Mouse (Mus musculus): ENCODE results near the gene Gm12355. TPM values are rescaled to one million over a fixed set of nuclear protein-coding genes. Genes with fewer than 3 reads are reported as not detected.
"Not testable (repeated sequence)": the region's sequence is repeated elsewhere in the genome, so short reads cannot be mapped to it uniquely, and the experiment has no call there.

Gm12355 gene
- 0.64 and 1.1 TPM in 2 replicates for polyA plus RNA-seq (2015; fragmentation: Nextera tagmentation; extraction: Ambion mirVana)

DNA sequence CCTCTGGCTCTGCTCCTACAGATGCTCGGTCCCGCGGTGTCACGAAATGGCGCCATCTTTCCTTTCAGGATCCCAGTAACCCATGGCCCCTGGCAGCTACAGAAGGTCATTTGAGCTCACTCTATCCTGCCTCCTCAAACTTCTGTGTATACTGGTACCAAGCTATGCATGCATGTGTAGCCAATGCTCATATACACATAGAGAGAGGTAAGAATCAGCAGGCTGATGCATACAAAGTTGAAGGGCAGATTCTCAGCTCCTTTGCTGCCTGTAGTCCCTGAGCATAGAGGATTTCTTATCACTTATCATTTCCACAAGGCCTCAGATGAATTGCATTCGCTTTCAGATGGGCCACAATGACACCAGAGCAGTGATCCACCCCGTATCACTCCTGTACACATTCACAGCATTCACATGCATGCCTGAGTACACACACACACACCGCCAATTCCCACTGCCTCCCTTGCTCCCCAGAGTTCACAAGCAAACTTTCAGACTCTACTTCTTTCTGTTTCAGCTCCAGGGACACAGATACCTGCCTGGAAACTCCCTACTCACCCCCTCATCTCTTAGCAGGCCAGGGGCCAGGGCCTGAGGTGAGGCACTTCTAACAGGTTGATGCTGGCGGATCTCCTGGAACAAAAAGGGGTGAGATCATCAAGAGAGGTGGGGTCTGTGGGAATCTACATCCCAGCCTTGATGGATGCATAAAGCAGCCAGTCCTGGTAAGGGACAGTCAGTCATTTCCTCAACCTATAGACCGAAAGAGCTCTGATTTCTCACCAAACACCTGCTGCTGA is at the start of gene Gm12355, which contains the start of gene Gsdma3:
Gene Gm12355 (minus strand): TSS at position 51 of the 800 bp plus-strand sequence.
Gene Gsdma3 (plus strand): TSS at position 750 of the 800 bp plus-strand sequence.
- WGBS = 90% methylated on average over 10 of the region's 10 CpGs
- Histone ChIP-seq H3K27me3 (no peaks in the 10 kb centered on the region), H3K9me3 (no peaks in the 10 kb centered on the region), H3K4me1 (no peaks in the 10 kb centered on the region), H3K4me3 (no peak within 1 kb of the TSS), H3K36me3 (no peaks in the 10 kb centered on the region), H3K9ac (no peak within 1 kb of the TSS), H3K4me2 (no peak within 1 kb of the TSS), H3K27ac (no peak within 1 kb of the TSS)
- ATAC-seq (ENCODE audit: insufficient number of reproducible peaks, low FRiP score, low TSS enrichment, low read depth) = no peak

DNA sequence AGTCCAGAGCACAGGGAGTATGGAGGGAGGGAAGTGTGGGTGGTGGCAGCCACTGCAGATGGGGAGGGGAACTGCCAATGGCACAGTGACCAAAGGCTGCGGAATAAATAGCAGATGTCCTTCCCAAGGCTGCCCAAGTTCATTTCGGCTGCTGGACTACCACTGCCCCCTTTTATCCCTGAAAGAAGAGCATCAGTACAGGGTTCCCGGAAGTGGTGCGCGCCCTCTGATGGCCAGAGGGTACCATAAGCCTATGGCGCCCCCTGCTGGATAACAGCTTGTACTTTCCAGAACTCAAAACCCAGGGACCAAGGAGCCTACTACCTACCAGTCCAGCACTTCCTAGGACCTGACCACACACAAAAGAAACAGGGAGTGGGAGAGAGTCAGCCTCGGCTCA is 47.7 kb upstream of the Gm12355 start:
- ATAC-seq (ENCODE audit: insufficient number of reproducible peaks, low FRiP score, low TSS enrichment, low read depth) = 0 out of 2 replicates have a peak, but pooled peaks have one; percentile 27
- 0 out of 2 replicates have a peak overlapping the region, but pooled peaks have one; percentile 14 for H3K4me2 ChIP-seq
- WGBS = 4% methylated on average over 7 of the region's 7 CpGs
- H3K27ac ChIP-seq, H3K27me3 ChIP-seq, H3K9ac ChIP-seq, H3K4me3 ChIP-seq, H3K36me3 ChIP-seq, H3K9me3 ChIP-seq, H3K4me1 ChIP-seq: not testable (repeated sequence)

DNA sequence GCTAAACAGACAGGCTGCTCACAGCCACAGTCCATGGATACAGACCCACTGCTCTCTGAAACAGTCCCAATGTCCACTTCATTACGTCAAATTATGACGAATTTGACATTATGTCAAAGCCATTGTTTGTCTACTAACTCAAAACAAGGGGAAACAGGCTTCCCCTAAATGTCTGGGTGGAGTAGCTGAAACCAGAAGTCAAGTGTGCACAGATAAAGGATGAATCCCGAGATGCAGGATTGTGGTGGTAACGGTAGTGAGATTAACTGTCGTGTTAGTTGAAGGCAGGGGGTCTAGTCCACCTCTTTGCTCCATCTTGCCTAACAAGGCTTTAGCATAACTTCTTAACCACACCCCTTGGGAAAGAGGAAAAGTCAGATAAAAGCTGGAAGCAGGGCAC is 47.0 kb upstream of the Gm12355 start:
- Histone ChIP-seq H3K9me3 (no peaks in the 10 kb centered on the region), H3K4me3 (no peak overlapping the region), H3K4me1 (no peaks in the 10 kb centered on the region), H3K36me3 (no peaks in the 10 kb centered on the region), H3K4me2 (no peak overlapping the region), H3K27me3 (peaks cover 15% of the 10 kb centered on the region), H3K27ac (no peak overlapping the region), H3K9ac (no peak overlapping the region)
- 86% methylated on average over 5 of the region's 5 CpGs for WGBS
- ATAC-seq (ENCODE audit: insufficient number of reproducible peaks, low FRiP score, low TSS enrichment, low read depth) = no peak

DNA sequence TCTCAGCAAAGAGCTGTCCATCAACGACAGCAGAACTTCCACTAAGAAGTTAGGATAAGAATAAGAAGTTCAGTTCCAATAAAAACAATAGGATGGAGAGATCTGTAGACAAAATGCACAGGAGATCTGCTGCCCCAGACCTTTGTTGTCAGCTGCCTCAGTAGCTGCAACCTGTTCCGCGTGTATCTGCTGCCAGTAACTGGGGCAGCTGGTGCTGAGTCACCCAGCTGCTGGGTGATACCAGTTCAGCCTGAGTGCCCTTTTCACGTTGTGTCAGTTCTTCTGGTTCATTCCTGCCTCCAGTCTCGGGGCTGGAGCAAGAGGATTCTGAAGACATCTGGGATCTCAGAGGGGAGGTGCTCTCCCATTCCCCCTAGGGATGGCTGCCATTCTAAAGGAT is 46.4 kb upstream of the Gm12355 start:
- Histone ChIP-seq H3K4me3 (no peak overlapping the region), H3K4me2 (no peak overlapping the region), H3K36me3 (no peaks in the 10 kb centered on the region), H3K4me1 (no peaks in the 10 kb centered on the region), H3K27me3 (peaks cover 18% of the 10 kb centered on the region), H3K9ac (no peak overlapping the region), H3K27ac (no peak overlapping the region), H3K9me3 (no peaks in the 10 kb centered on the region)
- 49% methylated on average over 5 of the region's 5 CpGs for WGBS
- ATAC-seq (ENCODE audit: insufficient number of reproducible peaks, low FRiP score, low TSS enrichment, low read depth) = no peak

DNA sequence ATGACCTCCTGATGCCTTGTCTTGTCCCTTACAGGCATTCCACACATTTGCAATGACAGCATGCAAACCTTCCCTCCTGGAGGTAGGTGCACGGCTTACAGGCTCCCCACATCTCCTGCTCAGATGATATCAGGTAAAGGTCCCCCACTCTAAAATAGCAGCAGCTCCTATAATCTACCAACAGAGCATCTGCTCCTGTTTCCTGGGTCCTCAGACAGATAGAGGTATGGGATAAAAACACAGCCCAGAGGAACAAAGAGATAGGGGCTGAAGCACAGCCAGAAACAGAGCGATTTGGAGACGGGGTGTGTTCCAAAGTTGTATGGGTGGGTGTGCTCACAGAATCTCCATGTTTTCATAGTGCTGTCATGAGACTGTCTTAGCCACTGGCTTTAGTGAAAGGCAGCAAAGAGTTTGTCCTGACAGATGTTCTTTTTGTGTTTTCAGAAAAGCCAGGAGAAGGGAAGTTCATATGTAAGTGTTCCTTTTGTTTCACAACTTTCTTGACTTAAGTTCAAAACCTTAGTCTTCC is 45.9 kb upstream of the Gm12355 start:
- peaks cover 22% of the 10 kb centered on the region for H3K27me3 ChIP-seq
- no peak for ATAC-seq (ENCODE audit: insufficient number of reproducible peaks, low FRiP score, low TSS enrichment, low read depth)
- 66% methylated on average over 3 of the region's 3 CpGs for WGBS

DNA sequence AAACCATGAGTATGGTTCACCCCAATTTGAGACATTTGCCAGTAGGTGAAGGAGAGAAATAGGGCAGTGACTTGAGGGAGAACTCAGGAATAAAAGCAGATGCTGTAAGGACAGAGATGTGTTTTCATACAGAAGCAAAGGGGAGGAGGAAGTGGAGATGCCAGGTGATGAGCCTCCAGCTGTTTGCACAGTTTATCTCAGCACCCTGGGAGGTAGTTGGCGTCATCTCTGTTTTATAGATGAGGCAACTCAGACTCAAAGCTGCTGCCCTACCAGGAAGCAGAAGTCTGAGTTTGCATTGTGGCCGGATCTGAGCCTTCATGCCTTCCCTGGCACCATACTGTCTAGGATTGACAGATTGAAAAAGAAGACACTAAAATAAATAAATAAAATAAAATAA is 43.5 kb upstream of the Gm12355 start:
- no peak for ATAC-seq (ENCODE audit: insufficient number of reproducible peaks, low FRiP score, low TSS enrichment, low read depth)
- Histone ChIP-seq H3K27me3 (peaks cover 25% of the 10 kb centered on the region), H3K4me1 (no peaks in the 10 kb centered on the region), H3K9ac (no peak overlapping the region), H3K4me2 (no peak overlapping the region), H3K36me3 (no peaks in the 10 kb centered on the region), H3K9me3 (no peaks in the 10 kb centered on the region), H3K4me3 (no peak overlapping the region), H3K27ac (no peak overlapping the region)
- 51% methylated on average over 2 of the region's 2 CpGs for WGBS

More for the DNA sequence above, 45.9 kb upstream of the Gm12355 start:
- H3K9ac ChIP-seq = no peak overlapping the region
- no peak overlapping the region for H3K27ac ChIP-seq
- no peak overlapping the region for H3K4me2 ChIP-seq
- H3K36me3 ChIP-seq = no peaks in the 10 kb centered on the region
- no peaks in the 10 kb centered on the region for H3K4me1 ChIP-seq
- H3K9me3 ChIP-seq = no peaks in the 10 kb centered on the region
- H3K4me3 ChIP-seq = no peak overlapping the region

DNA sequence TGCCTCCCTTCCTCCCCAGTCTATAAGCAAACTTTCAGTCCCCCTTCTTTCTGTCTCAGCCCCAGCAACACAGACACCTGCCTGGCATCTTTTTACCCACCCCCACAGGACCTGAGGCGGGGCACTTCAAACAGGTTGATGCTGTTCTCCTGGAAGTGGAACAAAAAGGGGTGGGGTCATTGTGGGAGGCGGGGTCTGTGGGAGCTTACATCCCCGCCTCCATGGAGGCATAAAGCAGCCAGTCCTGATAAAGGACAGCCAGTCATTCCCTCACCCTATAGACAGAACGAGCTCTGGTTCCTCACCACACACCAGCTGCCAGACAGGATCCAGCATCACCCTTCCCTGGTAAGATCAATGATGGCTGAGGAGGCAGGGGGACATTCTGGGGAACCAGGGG is 38.6 kb upstream of the Gm12355 start, which contains the start of gene Gsdma:
Gene Gsdma (plus strand): TSS at position 261 of the 400 bp plus-strand sequence.
- ATAC-seq (ENCODE audit: insufficient number of reproducible peaks, low FRiP score, low TSS enrichment, low read depth) = no peak
- peaks cover 24% of the 10 kb centered on the region for H3K27me3 ChIP-seq
- no peak within 1 kb of the TSS for H3K4me2 ChIP-seq
- no peak within 1 kb of the TSS for H3K4me3 ChIP-seq
- no peaks in the 10 kb centered on the region for H3K4me1 ChIP-seq
- H3K9me3 ChIP-seq = no peaks in the 10 kb centered on the region
- H3K9ac ChIP-seq = no peak within 1 kb of the TSS
- 18% methylated on average over 4 of the region's 4 CpGs for WGBS
- no peaks in the 10 kb centered on the region for H3K36me3 ChIP-seq
- H3K27ac ChIP-seq = no peak within 1 kb of the TSS

DNA sequence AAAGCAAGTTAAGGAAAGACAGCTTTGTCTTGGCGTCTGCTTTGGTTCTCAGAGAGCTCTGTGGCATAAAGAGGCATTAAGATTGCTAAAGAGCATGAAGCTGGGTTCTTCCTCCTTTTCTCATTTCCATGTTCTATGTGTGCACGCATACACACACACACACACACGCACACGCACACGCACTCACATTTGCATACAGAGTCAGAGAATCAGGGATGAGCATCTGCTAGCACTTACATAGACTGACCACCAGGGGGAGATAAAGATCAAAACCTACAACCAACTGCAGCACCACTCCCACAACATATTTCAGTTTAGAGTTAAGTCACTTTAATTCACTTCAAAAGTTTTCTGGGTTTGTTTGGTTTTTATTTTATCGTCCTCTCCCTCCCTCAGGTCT is 35.1 kb upstream of the Gm12355 start:
- Histone ChIP-seq H3K36me3 (no peaks in the 10 kb centered on the region), H3K9me3 (no peaks in the 10 kb centered on the region), H3K27ac (no peak overlapping the region), H3K4me1 (no peaks in the 10 kb centered on the region), H3K9ac (no peak overlapping the region), H3K27me3 (peaks cover 4% of the 10 kb centered on the region; the same call in 1 of the 2 replicates), H3K4me2 (no peak overlapping the region), H3K4me3 (no peak overlapping the region)
- ATAC-seq (ENCODE audit: insufficient number of reproducible peaks, low FRiP score, low TSS enrichment, low read depth) = no peak
- 8% methylated on average over 6 of the region's 6 CpGs for WGBS

DNA sequence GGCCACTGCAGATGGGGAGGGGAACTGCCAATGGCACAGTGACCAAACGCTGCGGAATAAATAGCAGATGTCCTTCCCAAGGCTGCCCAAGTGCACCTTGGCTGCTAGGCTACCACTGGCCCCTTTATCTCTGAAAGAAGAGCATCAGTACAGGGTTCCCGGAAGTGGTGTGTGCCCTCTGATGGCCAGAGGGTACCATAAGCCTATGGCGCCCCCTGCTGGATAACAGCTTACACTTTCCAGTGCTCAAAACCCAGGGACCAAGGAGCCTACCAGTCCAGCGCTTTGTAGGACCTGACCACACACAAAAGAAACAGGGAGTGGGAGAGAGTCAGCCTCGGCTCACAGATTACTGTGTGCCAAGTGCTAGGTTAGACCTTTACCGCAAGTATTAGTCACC is 29.6 kb upstream of the Gm12355 start:
- H3K9me3 ChIP-seq; H3K4me2 ChIP-seq; H3K9ac ChIP-seq; H3K4me3 ChIP-seq; ATAC-seq (ENCODE audit: insufficient number of reproducible peaks, low FRiP score, low TSS enrichment, low read depth); H3K4me1 ChIP-seq; H3K36me3 ChIP-seq; H3K27ac ChIP-seq; H3K27me3 ChIP-seq: not testable (repeated sequence)
- 13% methylated on average over 7 of the region's 7 CpGs for WGBS

DNA sequence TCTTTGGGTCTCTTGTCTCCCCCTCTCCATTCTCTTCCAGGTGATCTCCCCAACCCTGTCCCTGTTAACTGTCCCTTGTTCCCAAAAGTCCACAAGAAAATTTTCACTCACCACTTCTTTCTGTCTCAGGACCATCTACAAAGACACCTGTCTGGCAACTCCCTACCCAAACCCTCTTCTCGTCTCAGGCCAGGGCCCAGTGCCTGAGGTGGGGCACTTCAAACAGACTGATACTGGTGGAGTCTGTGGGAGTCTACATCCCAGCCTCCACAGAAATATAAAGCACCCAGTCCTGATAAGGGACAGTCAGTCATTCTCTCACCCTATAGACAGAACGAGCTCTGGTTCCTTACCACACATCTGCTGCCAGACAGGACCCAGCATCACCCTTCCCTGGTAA is 21.0 kb upstream of the Gm12355 start, which contains the start of gene Gsdma2:
Gene Gsdma2 (plus strand): TSS at position 301 of the 400 bp plus-strand sequence.
- H3K27me3 ChIP-seq = no peaks in the 10 kb centered on the region; the same call in 1 of the 2 replicates
- H3K4me2 ChIP-seq = no peak within 1 kb of the TSS
- H3K4me3 ChIP-seq = no peak within 1 kb of the TSS
- H3K9ac ChIP-seq = no peak within 1 kb of the TSS
- no peaks in the 10 kb centered on the region for H3K36me3 ChIP-seq
- no peak for ATAC-seq (ENCODE audit: insufficient number of reproducible peaks, low FRiP score, low TSS enrichment, low read depth)
- no peaks in the 10 kb centered on the region for H3K4me1 ChIP-seq
- 49% methylated on average over 2 of the region's 2 CpGs for WGBS
- no peaks in the 10 kb centered on the region for H3K9me3 ChIP-seq
- no peak within 1 kb of the TSS for H3K27ac ChIP-seq

DNA sequence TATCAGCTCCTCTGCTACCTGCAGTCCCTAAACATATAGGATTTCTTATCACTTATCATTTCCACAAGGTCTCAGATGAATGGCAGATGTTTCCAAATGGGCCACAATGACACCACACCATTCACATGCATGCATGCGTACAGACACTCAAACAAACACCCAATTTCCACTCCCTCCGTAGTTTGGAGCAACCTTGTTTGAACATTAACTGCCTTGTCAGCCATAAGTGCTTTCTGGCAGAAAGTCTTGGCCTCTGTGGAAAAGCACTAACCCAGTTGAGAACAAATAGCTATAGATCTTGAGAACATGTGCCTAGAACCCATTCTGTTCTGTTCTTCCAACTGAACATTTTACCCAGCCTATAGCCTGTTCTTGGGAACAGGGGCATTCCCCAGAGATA is 20.5 kb upstream of the Gm12355 start:
- 75% methylated on average over 2 of the region's 2 CpGs for WGBS
- Histone ChIP-seq H3K9me3 (no peaks in the 10 kb centered on the region), H3K9ac (no peak overlapping the region), H3K27ac (no peak overlapping the region), H3K4me2 (no peak overlapping the region), H3K36me3 (no peaks in the 10 kb centered on the region), H3K27me3 (no peaks in the 10 kb centered on the region; the same call in 1 of the 2 replicates), H3K4me3 (no peak overlapping the region), H3K4me1 (no peaks in the 10 kb centered on the region)
- no peak for ATAC-seq (ENCODE audit: insufficient number of reproducible peaks, low FRiP score, low TSS enrichment, low read depth)

DNA sequence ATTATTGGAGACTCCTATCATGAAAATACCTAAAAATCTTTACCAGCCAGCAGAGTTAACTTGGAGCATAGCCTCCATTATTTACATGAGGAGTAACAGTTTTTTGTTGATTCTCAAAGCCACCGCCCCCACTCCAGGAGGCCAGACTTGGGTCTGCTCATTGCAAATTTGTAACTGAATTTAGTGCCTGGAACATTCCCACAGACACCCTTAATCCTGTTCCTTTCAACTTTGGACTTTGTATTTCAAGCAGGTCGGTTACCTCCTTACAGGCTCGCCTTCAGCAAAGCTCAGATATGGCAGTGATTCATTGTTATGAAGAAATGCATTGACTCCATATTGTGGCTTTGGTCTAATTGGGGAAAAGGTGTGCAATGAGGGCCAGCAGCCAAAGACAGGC is 19.3 kb upstream of the Gm12355 start:
- Histone ChIP-seq H3K4me2 (no peak overlapping the region), H3K9ac (no peak overlapping the region), H3K36me3 (no peaks in the 10 kb centered on the region), H3K27ac (no peak overlapping the region), H3K27me3 (no peaks in the 10 kb centered on the region; the same call in 1 of the 2 replicates), H3K4me1 (no peaks in the 10 kb centered on the region), H3K9me3 (no peaks in the 10 kb centered on the region), H3K4me3 (no peak overlapping the region)
- 77% methylated on average over 3 of the region's 3 CpGs for WGBS
- no peak for ATAC-seq (ENCODE audit: insufficient number of reproducible peaks, low FRiP score, low TSS enrichment, low read depth)
